Mouse (Mus musculus) hindbrain, embryonic 14.5 days (tissue): Measurements from ENCODE around the gene Cox8b. TPM values are rescaled to one million over a fixed set of nuclear protein-coding genes. Genes with fewer than 3 reads are reported as not detected.

Source experiments
- ATAC-seq: fragments of 200-750 bp; cut with Nextera tagmentation; 2 replicates; pipeline ENCODE4 v1.8.0; 2017; ENCODE audit warnings: moderate number of reproducible peaks, mild to moderate bottlenecking, moderate TSS enrichment, moderate library complexity; ENCODE audit not compliant: low FRiP score
- DNase-seq: peaks from one replicate; pipeline ENCODE4 v3.0.0-alpha.2; 2015; ENCODE audit warnings: low spot score
- H3K27ac ChIP-seq: fragments of 300-500 bp; sonication (generic); 2 replicates; pipeline ENCODE4 v1.5.1; 2014; ENCODE audit warnings: mild to moderate bottlenecking, moderate library complexity
- H3K27me3 ChIP-seq: fragments of 300-500 bp; sonication (generic); 2 replicates; pipeline ENCODE4 v1.6.1; 2014; ENCODE audit warnings: mild to moderate bottlenecking, low read length, mixed read lengths; ENCODE audit not compliant: control insufficient read depth, insufficient read depth
- H3K36me3 ChIP-seq: fragments of 300-500 bp; sonication (generic); replicated peaks from 2 replicates; pipeline ENCODE4 v1.6.1; 2014; ENCODE audit not compliant: control insufficient read depth, insufficient read depth
- H3K4me1 ChIP-seq: fragments of 300-500 bp; sonication (generic); replicated peaks from 2 replicates; pipeline ENCODE4 v1.6.1; 2014; ENCODE audit warnings: antibody characterized with exemption, low read length, mixed read lengths; ENCODE audit not compliant: control insufficient read depth, insufficient read depth
- H3K4me2 ChIP-seq: fragments of 300-500 bp; sonication (generic); replicated peaks from 2 replicates; pipeline ENCODE4 v1.6.1; 2014; ENCODE audit warnings: mild to moderate bottlenecking, moderate library complexity
- H3K4me3 ChIP-seq: fragments of 300-500 bp; sonication (generic); replicated peaks from 2 replicates; pipeline ENCODE4 v1.5.1; 2014; ENCODE audit warnings: mild to moderate bottlenecking, low read length
- H3K9ac ChIP-seq: fragments of 300-500 bp; sonication (generic); 2 replicates; pipeline ENCODE4 v1.6.1; 2014
- H3K9me3 ChIP-seq: fragments of 300-500 bp; sonication (generic); 2 replicates; pipeline ENCODE4 v1.6.1; 2016; ENCODE audit warnings: low read length; ENCODE audit not compliant: control insufficient read depth
- WGBS: fragments of 180-500 bp; shearing (Covaris S2); extraction: QIAGEN DNeasy Blood & Tissue Kit; methylation state at CpG from one replicate; pipeline ENCODE4 v1.1.7; 2014; 5-methylcytosine and 5-hydroxymethylcytosine counted together
- polyA plus RNA-seq: library from polyadenylated mRNA; unstranded; fragments of >200 nt; fragmentation: Nextera tagmentation; extraction: Ambion mirVana; gene quantifications from 2 replicates; pipeline ENCODE4 v1.2.1, GENCODE M21; 2014

The Cox8b gene
- polyA plus RNA-seq, 1 experiment from 2014 or later, result not detected

DNA sequence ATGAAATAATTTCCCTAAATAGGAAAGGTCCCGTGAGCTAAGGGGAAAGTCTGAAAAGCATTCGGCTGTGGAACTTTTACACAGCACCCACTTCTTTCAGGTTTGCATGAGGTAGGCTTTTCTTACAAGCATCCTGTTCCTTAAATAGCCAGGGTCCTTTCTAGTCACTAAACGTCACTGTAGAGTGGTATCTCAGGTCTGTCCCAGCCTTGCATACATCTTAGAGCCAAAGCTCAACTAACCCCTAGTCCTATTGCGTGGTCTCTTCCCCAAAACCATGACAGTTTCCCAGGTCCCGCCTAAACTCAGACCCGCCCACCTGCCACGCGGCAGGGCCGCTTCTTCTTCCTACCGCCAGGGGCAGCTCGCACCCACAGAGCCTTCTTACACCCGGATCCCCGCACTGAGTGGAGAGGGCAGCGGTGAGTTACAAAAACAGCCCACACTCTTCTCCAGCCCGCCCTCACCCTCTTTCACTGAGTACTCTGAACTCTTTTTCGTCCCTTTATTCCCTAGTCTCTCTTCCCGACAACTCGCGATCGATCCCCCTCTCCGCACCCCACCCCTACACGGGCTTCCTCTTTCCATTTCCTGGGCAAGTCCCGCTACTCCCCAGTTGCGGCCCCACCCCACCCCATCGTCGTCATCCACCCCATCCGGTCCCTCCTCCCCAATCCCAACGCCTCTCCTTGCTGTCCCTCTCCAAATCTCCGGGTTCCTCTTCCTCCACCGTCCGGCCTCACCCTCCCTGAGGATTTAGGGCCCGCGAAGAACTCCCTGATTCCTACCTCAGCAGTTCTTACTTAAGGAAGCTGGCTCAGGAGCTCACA lies 41.2 kb upstream of the Cox8b start, which contains the start of gene Pgghg:
Gene Pgghg, plus strand, starts transcription at position 170 of the 830 bp plus-strand sequence.
- ATAC-seq (peak; percentile 79), DNase-seq (peak; percentile 72)
- Histone ChIP-seq H3K9me3 (no peaks in the 10 kb centered on the region), H3K4me1 (peaks cover 16% of the 10 kb centered on the region; the same call in 1 of the 2 replicates), H3K27me3 (0 out of 2 replicates have a peak, but pooled peaks cover 2% of the 10 kb centered on the region), H3K27ac (peak within 1 kb of the TSS; percentile 62; the same call in 1 of the 2 replicates), H3K36me3 (no peaks in the 10 kb centered on the region), H3K9ac (peak within 1 kb of the TSS; percentile 57), H3K4me2 (peak within 1 kb of the TSS; percentile 54), H3K4me3 (peak within 1 kb of the TSS; percentile 43)
- WGBS, result 4% methylated on average over 33 of the region's 33 CpGs

GRCm38 (mm10) chr7:140939669-140940171 lies 39.5 kb upstream of the Cox8b start:
- Histone ChIP-seq H3K36me3 (no peaks in the 10 kb centered on the region), H3K27me3 (0 out of 2 replicates have a peak, but pooled peaks cover 2% of the 10 kb centered on the region), H3K27ac (no peak overlapping the region), H3K9ac (no peak overlapping the region), H3K9me3 (no peaks in the 10 kb centered on the region), H3K4me3 (no peak overlapping the region), H3K4me1 (peaks cover 16% of the 10 kb centered on the region; the same call in 1 of the 2 replicates), H3K4me2 (no peak overlapping the region; the same call in 1 of the 2 replicates)
- ATAC-seq, result no peak
- no peak for DNase-seq
- 11% methylated on average over 8 of the region's 8 CpGs for WGBS

- Histone ChIP-seq H3K9me3 (no peaks in the 10 kb centered on the region), H3K4me3 (no peak overlapping the region), H3K4me2 (no peak overlapping the region), H3K36me3 (no peaks in the 10 kb centered on the region), H3K4me1 (peaks cover 16% of the 10 kb centered on the region; the same call in 1 of the 2 replicates), H3K27ac (no peak overlapping the region), H3K9ac (no peak overlapping the region), H3K27me3 (0 out of 2 replicates have a peak, but pooled peaks cover 2% of the 10 kb centered on the region)
- WGBS, result 19% methylated on average over 2 of the region's 2 CpGs
- DNase-seq, result no peak
- ATAC-seq, result no peak
Observed at GRCm38 (mm10) chr7:140938896-140939295, 38.6 kb upstream of the Cox8b start.

- Histone ChIP-seq H3K9ac (no peak overlapping the region), H3K4me3 (no peak overlapping the region), H3K9me3 (no peaks in the 10 kb centered on the region), H3K4me2 (no peak overlapping the region), H3K27me3 (0 out of 2 replicates have a peak, but pooled peaks cover 2% of the 10 kb centered on the region), H3K27ac (no peak overlapping the region), H3K36me3 (no peaks in the 10 kb centered on the region), H3K4me1 (peaks cover 16% of the 10 kb centered on the region; the same call in 1 of the 2 replicates)
- ATAC-seq (no peak), DNase-seq (no peak)
- 45% methylated on average over 3 of the region's 3 CpGs for WGBS
Observed at GRCm38 (mm10) chr7:140938436-140938835, 38.2 kb upstream of the Cox8b start.

DNA sequence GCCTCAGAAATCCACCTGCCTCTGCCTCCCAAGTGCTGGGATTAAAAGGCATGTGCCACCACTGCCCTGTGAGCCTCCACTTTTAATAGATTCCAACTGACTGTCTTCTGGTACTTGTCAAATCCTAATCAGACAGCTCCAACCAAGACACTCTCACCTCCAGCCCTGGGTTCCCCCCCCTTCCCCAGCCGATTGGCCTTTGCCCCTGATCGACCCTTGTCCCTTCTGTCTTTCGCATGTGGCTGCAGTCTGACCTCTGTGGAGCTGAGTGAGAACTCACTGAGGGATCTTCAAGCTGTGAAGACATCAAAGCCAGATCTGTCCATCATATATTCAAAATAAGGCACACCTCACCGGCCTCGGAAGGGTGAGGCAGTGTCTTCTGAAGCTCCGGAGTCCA lies 26.9 kb upstream of the Cox8b start:
- Histone ChIP-seq H3K4me3 (no peak overlapping the region), H3K9me3 (no peaks in the 10 kb centered on the region), H3K9ac (no peak overlapping the region), H3K27ac (no peak overlapping the region), H3K27me3 (peaks cover 32% of the 10 kb centered on the region), H3K4me2 (no peak overlapping the region), H3K36me3 (no peaks in the 10 kb centered on the region), H3K4me1 (peaks cover 9% of the 10 kb centered on the region; the same call in 1 of the 2 replicates)
- ATAC-seq (no peak), DNase-seq (no peak)
- 89% methylated on average over 6 of the region's 6 CpGs for WGBS

DNA sequence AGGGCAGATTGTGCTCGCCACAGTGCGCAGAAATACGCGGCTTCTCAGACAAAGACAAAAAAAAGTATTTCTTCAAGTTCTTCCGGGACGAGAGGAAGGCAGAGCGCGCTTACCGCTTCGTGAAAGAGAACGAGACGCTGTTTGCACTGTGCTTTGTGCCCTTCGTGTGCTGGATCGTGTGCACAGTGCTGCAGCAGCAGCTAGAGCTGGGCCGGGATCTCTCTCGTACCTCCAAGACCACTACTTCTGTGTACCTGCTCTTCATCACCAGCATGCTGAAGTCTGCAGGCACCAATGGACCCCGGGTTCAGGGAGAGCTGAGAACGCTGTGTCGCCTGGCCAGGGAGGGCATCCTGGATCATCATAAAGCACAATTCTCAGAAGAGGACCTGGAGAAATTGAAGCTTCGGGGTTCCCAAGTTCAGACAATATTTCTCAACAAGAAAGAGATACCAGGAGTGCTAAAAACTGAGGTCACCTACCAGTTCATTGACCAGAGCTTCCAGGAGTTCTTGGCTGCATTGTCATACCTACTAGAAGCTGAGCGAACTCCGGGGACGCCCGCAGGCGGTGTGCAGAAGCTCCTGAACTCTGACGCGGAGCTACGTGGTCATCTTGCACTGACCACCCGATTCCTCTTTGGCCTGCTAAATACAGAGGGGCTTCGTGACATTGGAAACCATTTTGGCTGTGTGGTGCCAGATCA lies 23.0 kb upstream of the Cox8b start:
- Histone ChIP-seq H3K27ac (no peak overlapping the region), H3K4me1 (peaks cover 11% of the 10 kb centered on the region; the same call in 1 of the 2 replicates), H3K27me3 (peaks cover 66% of the 10 kb centered on the region), H3K4me3 (peak overlapping the region; percentile 40), H3K9me3 (no peaks in the 10 kb centered on the region), H3K36me3 (no peaks in the 10 kb centered on the region), H3K9ac (peak overlapping the region; percentile 47), H3K4me2 (peak overlapping the region; percentile 75)
- 22% methylated on average over 30 of the region's 30 CpGs for WGBS
- DNase-seq, result peak; percentile 40
- ATAC-seq, result no peak

GRCm38 (mm10) chr7:140922398-140923069 lies 22.3 kb upstream of the Cox8b start:
- peak overlapping the region; percentile 75 for H3K4me2 ChIP-seq
- ATAC-seq (no peak; the same call in 1 of the 2 replicates), DNase-seq (peak; percentile 26)
- H3K4me3 ChIP-seq, result peak overlapping the region; percentile 40
- H3K9ac ChIP-seq, result peak overlapping the region; percentile 47
- H3K36me3 ChIP-seq, result no peaks in the 10 kb centered on the region
- H3K27ac ChIP-seq, result no peak overlapping the region
- WGBS, result under 1% methylated on average over 49 of the region's 49 CpGs
- H3K4me1 ChIP-seq, result peaks cover 11% of the 10 kb centered on the region; the same call in 1 of the 2 replicates
- H3K9me3 ChIP-seq, result no peaks in the 10 kb centered on the region
- H3K27me3 ChIP-seq, result peaks cover 66% of the 10 kb centered on the region

GRCm38 (mm10) chr7:140921225-140921975 lies 21.2 kb upstream of the Cox8b start:
- H3K4me2 ChIP-seq, result no peak overlapping the region
- H3K4me1 ChIP-seq, result peaks cover 11% of the 10 kb centered on the region; the same call in 1 of the 2 replicates
- no peaks in the 10 kb centered on the region for H3K36me3 ChIP-seq
- no peak overlapping the region for H3K27ac ChIP-seq
- no peaks in the 10 kb centered on the region for H3K9me3 ChIP-seq
- H3K4me3 ChIP-seq, result 0 out of 2 replicates have a peak overlapping the region, but pooled peaks have one; percentile 40
- peaks cover 66% of the 10 kb centered on the region for H3K27me3 ChIP-seq
- 27% methylated on average over 22 of the region's 22 CpGs for WGBS
- ATAC-seq (no peak), DNase-seq (no peak)
- no peak overlapping the region for H3K9ac ChIP-seq
